18 mouse cellular contexts compared by ENCODE assay signal in the genomic region with DNA sequence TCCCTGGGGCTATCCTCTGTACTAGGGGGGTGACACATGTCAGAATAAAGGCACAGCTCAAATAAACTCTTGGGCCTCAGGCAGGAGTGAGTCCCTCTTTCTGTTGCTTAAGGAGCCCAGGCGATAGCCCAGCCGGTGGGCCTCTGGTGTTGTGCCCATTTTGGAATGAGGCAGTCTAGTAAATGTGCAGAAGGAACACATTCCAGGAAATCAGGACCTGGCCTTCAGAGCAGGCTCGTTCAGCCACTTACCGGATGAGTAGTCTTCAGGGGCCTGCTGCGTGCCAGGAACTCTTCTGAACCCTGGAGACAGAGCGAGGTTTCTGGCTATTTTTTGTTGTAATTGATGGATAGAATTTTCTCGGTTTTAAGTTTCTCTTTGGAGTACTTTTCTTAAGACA.
"Had no signal": no experiment of that assay in that cellular context is flagged by ENCODE, and none has a peak within 500 bp of the region (broad histone marks: within the 10 kb centered on the region; RNA-seq: fewer than 3 reads in every experiment).

No protein-coding gene starts in this region.

- ATAC-seq: intestine, embryonic 15.5 days; midbrain, embryonic 15.5 days had no signal

- H3K27ac ChIP-seq: intestine, embryonic 15.5 days; kidney, postnatal 0 days; left cerebral cortex, adult 2 months; liver, embryonic 13.5 days; midbrain, embryonic 10.5 days; midbrain, embryonic 15.5 days; neural tube, embryonic 12.5 days; neural tube, embryonic 15.5 days; stomach, postnatal 0 days had no signal

- H3K4me3 ChIP-seq: intestine, embryonic 15.5 days; left cerebral cortex, adult 2 months; liver, embryonic 13.5 days; megakaryocyte, embryonic 14.5 days; midbrain, embryonic 10.5 days; midbrain, embryonic 15.5 days; neural tube, embryonic 12.5 days; neural tube, embryonic 15.5 days had no signal

- H3K9ac ChIP-seq: intestine, embryonic 15.5 days; liver, embryonic 13.5 days; midbrain, embryonic 15.5 days; neural tube, embryonic 12.5 days; neural tube, embryonic 15.5 days had no signal

- H3K4me2 ChIP-seq: intestine, embryonic 15.5 days; liver, embryonic 13.5 days; midbrain, embryonic 15.5 days; neural tube, embryonic 12.5 days; neural tube, embryonic 15.5 days had no signal

- H3K9me3 ChIP-seq: intestine, embryonic 15.5 days; liver, embryonic 13.5 days; megakaryocyte, embryonic 14.5 days; midbrain, embryonic 10.5 days; midbrain, embryonic 15.5 days; neural tube, embryonic 12.5 days; neural tube, embryonic 15.5 days had no signal

- H3K36me3 ChIP-seq: intestine, embryonic 15.5 days; liver, embryonic 13.5 days; midbrain, embryonic 10.5 days; midbrain, embryonic 15.5 days; neural tube, embryonic 12.5 days; neural tube, embryonic 15.5 days had no signal

- DNase-seq: kidney, adult 11 months; layer of hippocampus, postnatal 36 days; liver, embryonic 13.5 days; right cerebral cortex, adult 18-20 months; right cerebral cortex, postnatal 14 days; right cerebral cortex, postnatal 4 days; thymus, adult 2 months; thymus, postnatal 14 days; thymus, postnatal 4 days had no signal
